Mouse (Mus musculus) liver, postnatal 0 days (tissue): Measurements from ENCODE around the gene Eml1. TPM values are rescaled to one million over a fixed set of nuclear protein-coding genes. Genes with fewer than 3 reads are reported as not detected.

Source experiments
- ATAC-seq: fragments of 200-750 bp; cut with Nextera tagmentation; 2 replicates; pipeline ENCODE4 v1.8.0; 2017; ENCODE audit warnings: mild to moderate bottlenecking, moderate library complexity
- DNase-seq: peaks from one replicate; pipeline ENCODE4 v3.0.0-alpha.2; 2016
- H3K27ac ChIP-seq: fragments of 300-500 bp; sonication (generic); 2 replicates; pipeline ENCODE4 v1.5.1; 2014; ENCODE audit warnings: antibody characterized with exemption, moderate library complexity, mild to moderate bottlenecking, low read depth
- H3K27me3 ChIP-seq: fragments of 300-500 bp; sonication (generic); 2 replicates; pipeline ENCODE4 v1.6.1; 2014; ENCODE audit warnings: low read length, control low read depth, mixed read lengths; ENCODE audit not compliant: insufficient read depth
- H3K36me3 ChIP-seq: fragments of 300-500 bp; sonication (generic); replicated peaks from 2 replicates; pipeline ENCODE4 v1.6.1; 2014; ENCODE audit warnings: mild to moderate bottlenecking, control low read depth, low read length, moderate library complexity, mixed read lengths; ENCODE audit not compliant: insufficient read depth
- H3K4me1 ChIP-seq: fragments of 300-500 bp; sonication (generic); 2 replicates; pipeline ENCODE4 v1.6.1; 2014; ENCODE audit warnings: antibody characterized with exemption, mild to moderate bottlenecking, control low read depth; ENCODE audit not compliant: insufficient read depth
- H3K4me2 ChIP-seq: fragments of 300-500 bp; sonication (generic); 2 replicates; pipeline ENCODE4 v1.6.1; 2014; ENCODE audit warnings: low read depth, mild to moderate bottlenecking, low read length, moderate library complexity, mixed read lengths
- H3K4me3 ChIP-seq: fragments of 300-500 bp; sonication (generic); 2 replicates; pipeline ENCODE4 v1.5.1; 2014; ENCODE audit warnings: low read depth, low read length
- H3K9ac ChIP-seq: fragments of 300-500 bp; sonication (generic); replicated peaks from 2 replicates; pipeline ENCODE4 v1.6.1; 2014; ENCODE audit warnings: mild to moderate bottlenecking, moderate library complexity
- H3K9me3 ChIP-seq: fragments of 300-500 bp; sonication (generic); 2 replicates; pipeline ENCODE4 v1.6.1; 2016; ENCODE audit warnings: mild to moderate bottlenecking, control low read depth, low read length, mixed read lengths
- CTCF ChIP-seq: sonication (generic); IDR thresholded peaks from 2 replicates; pipeline ENCODE4 v1.5.1; 2016; ENCODE audit warnings: antibody characterized with exemption, low read depth
- EP300 ChIP-seq: IDR thresholded peaks from 2 replicates; pipeline ENCODE4 v1.6.1; 2016; ENCODE audit warnings: antibody characterized with exemption, low read depth, mild to moderate bottlenecking
- WGBS: fragments of 180-500 bp; shearing (Covaris S2); extraction: QIAGEN DNeasy Blood & Tissue Kit; methylation state at CpG from one replicate; pipeline ENCODE4 v1.1.7; 2014; ENCODE audit not compliant: insufficient replicate concordance; 5-methylcytosine and 5-hydroxymethylcytosine counted together
- polyA plus RNA-seq: library from polyadenylated mRNA; unstranded; fragments of >200 nt; fragmentation: Nextera tagmentation; extraction: Ambion mirVana; gene quantifications from 2 replicates; pipeline ENCODE4 v1.2.1, GENCODE M21; 2015

The Eml1 gene
- polyA plus RNA-seq, 1 experiment from 2014 or later = 4.6 TPM

GRCm38 (mm10) chr12:108563238-108563637 is 192.5 kb downstream of the Eml1 start:
- DNase-seq (no peak), ATAC-seq (no peak)
- 86% methylated on average over 3 of the region's 3 CpGs for WGBS
- peak; percentile 53 for TF ChIP-seq CTCF
- no peak for TF ChIP-seq EP300
- H3K27ac ChIP-seq = no peak overlapping the region
- H3K4me2 ChIP-seq = no peak overlapping the region
- H3K4me3 ChIP-seq = no peak overlapping the region
- H3K9me3 ChIP-seq = no peaks in the 10 kb centered on the region
- H3K4me1 ChIP-seq = no peaks in the 10 kb centered on the region
- H3K36me3 ChIP-seq = no peaks in the 10 kb centered on the region
- H3K27me3 ChIP-seq = no peaks in the 10 kb centered on the region
- no peak overlapping the region for H3K9ac ChIP-seq

GRCm38 (mm10) chr12:108564910-108565506 is 194.3 kb downstream of the Eml1 start:
- Histone ChIP-seq H3K9ac (no peak overlapping the region), H3K9me3 (no peaks in the 10 kb centered on the region), H3K36me3 (no peaks in the 10 kb centered on the region), H3K4me2 (no peak overlapping the region), H3K27ac (no peak overlapping the region), H3K4me1 (no peaks in the 10 kb centered on the region), H3K27me3 (no peaks in the 10 kb centered on the region), H3K4me3 (no peak overlapping the region)
- no peak for TF ChIP-seq CTCF
- TF ChIP-seq EP300 = no peak
- ATAC-seq = no peak
- DNase-seq = no peak
- WGBS = 84% methylated on average over 12 of the region's 12 CpGs

DNA sequence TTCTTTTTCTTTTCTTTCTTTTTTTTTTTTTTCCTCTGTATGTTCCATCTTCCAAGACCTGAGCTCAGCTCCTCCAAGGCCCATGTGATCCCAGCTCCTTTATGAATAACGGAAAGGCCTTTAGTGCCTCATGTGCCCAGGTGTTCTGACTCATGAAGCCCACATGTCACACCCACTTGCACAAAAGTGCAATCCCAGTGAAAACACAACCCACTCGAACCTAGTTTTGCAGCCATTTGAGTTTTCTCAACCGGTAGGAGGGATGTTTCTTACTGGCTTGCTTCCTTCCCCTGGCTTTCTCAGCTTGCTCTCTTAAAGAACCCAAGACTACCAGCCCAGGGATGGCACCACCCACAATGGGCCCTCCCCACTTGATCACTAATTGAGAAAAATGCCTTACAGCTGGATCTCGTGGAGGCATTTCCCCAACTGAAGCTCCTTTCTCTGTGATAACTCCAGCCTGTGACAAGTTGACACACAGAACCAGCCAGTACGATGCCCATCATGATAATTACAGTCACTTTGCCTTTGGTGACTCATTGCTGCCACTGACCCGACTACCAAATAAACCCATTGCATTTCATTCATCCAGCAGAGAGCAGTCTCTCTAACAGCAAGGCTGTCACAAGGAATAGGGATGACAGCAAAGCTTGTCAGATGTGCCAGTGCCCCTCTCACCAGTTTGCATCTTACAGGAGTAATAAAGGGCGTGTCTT is 208.6 kb downstream of the Eml1 start:
- H3K4me2 ChIP-seq = no peak overlapping the region
- H3K27me3 ChIP-seq = no peaks in the 10 kb centered on the region
- no peaks in the 10 kb centered on the region for H3K36me3 ChIP-seq
- no peak overlapping the region for H3K4me3 ChIP-seq
- no peak overlapping the region for H3K9ac ChIP-seq
- H3K9me3 ChIP-seq = no peaks in the 10 kb centered on the region
- DNase-seq = no peak
- WGBS = 62% methylated on average over 7 of the region's 7 CpGs
- no peak overlapping the region for H3K27ac ChIP-seq
- H3K4me1 ChIP-seq = no peaks in the 10 kb centered on the region
- TF ChIP-seq CTCF (no peak), EP300 (no peak)
- ATAC-seq = no peak

DNA sequence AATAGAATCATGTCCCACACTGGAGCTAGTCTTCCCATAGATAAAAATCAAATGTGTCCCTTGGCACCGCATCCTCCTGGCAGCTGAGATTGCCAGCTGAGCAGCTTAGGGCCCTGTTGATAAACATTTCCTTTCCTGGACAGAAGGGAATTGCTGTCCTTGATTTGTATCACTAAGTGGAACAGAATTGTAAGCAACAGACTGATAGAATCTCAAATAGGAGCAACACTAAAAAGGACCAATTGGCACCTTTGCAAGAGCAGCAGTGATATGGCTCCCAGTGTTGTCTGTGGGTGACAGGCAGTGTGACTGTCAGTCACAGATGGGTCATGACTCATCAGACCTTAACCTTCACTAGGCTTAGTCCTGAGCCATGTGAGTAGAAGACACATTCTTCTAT is 213.0 kb downstream of the Eml1 start:
- Histone ChIP-seq H3K4me3 (no peak overlapping the region), H3K36me3 (no peaks in the 10 kb centered on the region), H3K9ac (no peak overlapping the region), H3K27me3 (no peaks in the 10 kb centered on the region), H3K4me2 (no peak overlapping the region), H3K4me1 (no peaks in the 10 kb centered on the region), H3K9me3 (no peaks in the 10 kb centered on the region), H3K27ac (no peak overlapping the region)
- no peak for DNase-seq
- ATAC-seq = no peak
- WGBS = 69% methylated on average over 1 of the region's 1 CpGs
- TF ChIP-seq EP300 (no peak), CTCF (no peak)

Other genes starting within 250 kb of the Eml1 start
- 35.6 and 38.0 TPM in 2 replicates for gene Setd3, start 191.6 kb upstream of the Eml1 start, polyA plus RNA-seq
- gene Ccnk, start 191.4 kb upstream of the Eml1 start, polyA plus RNA-seq = 1.7 and 1.8 TPM in 2 replicates
- 1.5 TPM in 2 replicates for gene Ccdc85c, start 95.5 kb upstream of the Eml1 start, polyA plus RNA-seq
- 0.02 TPM in 1 of 2 replicates, not detected in the other for gene Hhipl1, start 64.7 kb upstream of the Eml1 start, polyA plus RNA-seq
- 0.09 and 0.23 TPM in 2 replicates for gene Cyp46a1, start 36.6 kb upstream of the Eml1 start, polyA plus RNA-seq
- gene Evl, start 183.8 kb downstream of the Eml1 start, polyA plus RNA-seq = 14.3 and 16.5 TPM in 2 replicates